Mouse (Mus musculus): ENCODE data around the gene Klc1.

GRCm38 (mm10) chr12:111846815-111847214 is 88.2 kb downstream of the Klc1 start:
- TF ChIP-seq GATA1 (IDR thresholded peaks at IDR 0.05; ENCODE audit: borderline replicate concordance, low read length): no peak
- no peak for TF ChIP-seq FLI1 (IDR thresholded peaks at IDR 0.05; ENCODE audit: low read length)
